Mouse (Mus musculus): ENCODE results near the gene Abcb4.

DNA sequence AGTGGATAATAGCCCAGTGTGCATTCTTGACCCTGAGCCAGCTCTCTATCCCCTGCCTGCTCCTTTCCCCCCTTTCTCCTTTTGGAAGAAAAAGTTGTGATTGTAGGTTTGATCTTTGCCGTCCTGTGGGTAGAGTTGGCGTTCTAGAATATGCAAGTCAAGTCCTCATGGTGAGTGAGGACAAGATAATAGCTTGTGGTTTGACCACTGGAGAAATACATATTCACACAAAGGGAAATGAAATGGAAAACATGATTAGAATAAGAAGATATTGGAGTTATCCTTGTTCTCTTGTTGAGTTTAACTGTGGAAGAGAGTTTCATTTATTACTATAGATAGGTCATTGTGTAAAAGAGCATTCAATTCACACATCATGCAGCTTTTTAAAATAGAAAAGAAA lies 22.9 kb downstream of the Abcb4 start:
- TF ChIP-seq GATA1 (IDR thresholded peaks at IDR 0.05; ENCODE audit: low read length) (no peak), TAL1 (IDR thresholded peaks at IDR 0.05; ENCODE audit: low read length) (no peak)

Measured in erythroblast, embryonic 14.5 days (primary cell).